Mouse (Mus musculus): ENCODE measurements at regions not wholly inside any gene's neighbourhood (a gene's known extent, or its start where the extent isn't known, plus 50 kb on each side); places are given as distances from the start of the nearest gene placed in this dataset.

DNA sequence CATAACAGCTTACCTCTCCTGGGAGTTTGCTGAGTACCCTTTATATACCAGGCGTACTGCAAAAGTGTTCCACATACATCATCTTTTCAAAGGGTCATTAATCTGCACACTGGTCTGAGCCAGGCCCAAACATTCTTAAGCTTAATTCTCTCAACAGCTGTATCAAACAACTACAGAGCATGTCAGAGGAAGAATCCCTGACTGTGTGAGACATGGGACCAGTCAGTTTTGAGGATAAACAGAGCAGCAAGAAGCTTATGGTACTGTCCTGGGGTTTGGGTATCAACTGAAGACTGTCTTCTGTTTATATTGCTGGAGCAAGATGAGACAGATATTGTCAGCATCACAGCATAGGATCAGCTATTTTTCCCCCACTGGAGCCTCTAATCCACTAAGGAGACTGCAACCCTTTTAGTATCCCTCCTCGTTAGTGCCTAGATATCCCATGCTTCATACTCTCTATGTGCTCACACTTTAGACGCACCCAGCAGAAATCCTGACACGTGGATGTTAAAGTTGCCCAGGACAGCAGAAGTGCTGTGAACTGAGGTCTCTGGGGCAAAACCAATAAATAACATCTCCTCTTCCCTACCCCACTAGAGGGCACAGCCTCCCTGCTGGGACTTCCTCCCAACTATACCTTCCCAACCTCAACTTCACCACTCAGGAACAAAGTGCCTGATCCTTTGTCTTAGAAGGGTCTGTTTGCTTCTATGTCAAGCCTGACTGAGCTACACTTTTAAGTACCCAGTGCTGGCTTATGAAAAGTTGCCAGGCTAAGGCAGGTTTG, 271.6 kb downstream of the Gm826 start:
- DNase-seq, result no peak

DNA sequence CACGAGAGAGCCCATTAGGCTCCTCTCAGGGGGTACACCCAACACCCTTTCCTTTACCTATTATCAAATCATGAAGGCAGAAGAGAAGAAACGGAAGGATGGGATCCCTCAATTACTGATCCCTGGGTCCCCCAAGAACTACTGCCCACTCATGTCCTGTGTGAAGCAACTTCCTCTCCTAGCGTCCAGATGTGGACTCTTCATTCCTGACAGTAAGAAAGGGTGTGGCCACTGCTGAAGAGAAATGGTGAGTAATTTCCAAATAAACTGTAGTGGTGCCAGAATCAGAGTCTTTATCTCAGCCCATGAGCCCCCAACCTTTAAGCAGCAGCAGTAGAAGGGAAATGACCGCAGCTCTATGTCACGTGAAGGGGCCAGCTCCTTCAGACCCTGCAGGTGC, 273.9 kb downstream of the Gm826 start:
- DNase-seq, result no peak

GRCm38 (mm10) chr2:160057211-160057610, 276.8 kb downstream of the Gm826 start:
- no peak for DNase-seq

DNA sequence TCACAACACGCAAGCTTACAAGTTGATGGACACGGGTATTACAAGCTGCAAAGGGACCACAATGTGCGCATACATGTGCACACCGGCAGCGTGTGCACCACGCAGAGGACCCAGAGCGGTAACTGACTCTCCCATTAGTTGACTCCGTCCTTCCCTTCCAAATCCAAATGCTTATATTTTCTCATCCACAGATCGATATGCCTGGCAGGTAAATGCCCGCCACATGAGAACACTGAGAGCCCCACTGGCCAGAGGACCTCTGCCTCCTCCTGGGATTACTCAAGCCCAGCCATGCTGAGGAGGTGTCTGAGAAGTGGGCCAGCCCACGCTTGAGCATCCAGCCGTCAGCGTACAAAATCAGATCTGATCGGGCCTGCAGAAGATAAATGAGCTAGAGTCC, 279.6 kb downstream of the Gm826 start:
- DNase-seq, result no peak

DNA sequence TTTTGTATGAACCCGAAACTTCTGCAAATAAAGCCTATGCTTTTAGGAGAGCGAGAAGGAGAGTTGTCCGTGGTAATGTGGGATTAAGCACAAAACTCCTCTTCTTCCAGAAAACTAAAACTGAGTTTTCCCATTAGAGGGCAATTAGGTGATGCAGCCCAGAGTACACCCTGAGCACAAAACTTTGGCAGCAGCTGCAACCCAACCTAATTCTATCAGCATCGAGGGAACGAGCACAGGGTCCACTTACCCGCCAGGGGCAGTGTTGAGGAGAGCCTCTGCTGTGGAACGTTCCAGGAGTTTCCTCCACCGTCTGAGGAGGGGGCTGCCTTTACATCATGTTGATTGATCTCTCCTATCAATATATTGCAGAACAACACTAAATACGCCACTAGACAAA, 285.7 kb downstream of the Gm826 start:
- DNase-seq, result no peak

GRCm38 (mm10) chr2:160046881-160047543, 286.9 kb downstream of the Gm826 start:
- no peak for DNase-seq

DNA sequence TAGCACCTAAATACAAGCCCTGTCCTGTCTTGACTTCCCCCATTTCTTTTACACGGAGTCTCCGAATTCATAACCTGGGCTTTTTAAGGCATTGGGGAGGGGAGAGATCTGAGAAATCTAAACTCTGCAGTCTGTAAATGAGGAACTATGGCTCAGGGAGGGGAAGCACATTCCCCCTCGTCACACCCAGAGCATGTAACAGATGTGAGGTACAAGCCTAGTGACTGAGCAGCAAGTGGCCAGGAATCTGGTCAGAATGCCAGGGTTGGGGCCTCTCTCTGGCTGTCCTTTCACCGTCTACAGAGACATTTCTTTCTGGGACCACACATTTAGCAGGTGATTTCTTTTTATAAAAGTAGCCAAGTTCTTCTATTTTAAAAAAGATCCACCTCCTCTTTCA, 289.4 kb downstream of the Gm826 start:
- DNase-seq, result no peak

DNA sequence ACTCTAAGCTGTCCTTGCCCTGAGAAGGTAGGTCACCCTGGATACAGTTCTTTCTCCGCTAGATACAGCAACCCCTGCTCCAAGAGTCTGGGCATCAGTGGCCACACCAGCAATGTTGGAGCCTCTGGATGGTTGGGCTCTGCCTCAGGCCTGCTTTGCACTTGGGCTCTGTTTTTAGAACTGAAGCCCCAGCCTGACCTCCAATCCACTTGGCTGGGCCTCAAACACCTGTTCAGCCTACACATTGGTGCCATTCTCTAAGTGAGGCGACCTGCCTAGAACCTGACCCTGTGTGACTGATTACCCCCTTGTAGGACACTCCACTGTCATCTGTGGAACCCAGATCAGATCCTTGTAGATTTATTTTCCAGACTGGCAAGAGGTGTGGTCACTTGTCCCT, 289.8 kb downstream of the Gm826 start:
- DNase-seq, result no peak

DNA sequence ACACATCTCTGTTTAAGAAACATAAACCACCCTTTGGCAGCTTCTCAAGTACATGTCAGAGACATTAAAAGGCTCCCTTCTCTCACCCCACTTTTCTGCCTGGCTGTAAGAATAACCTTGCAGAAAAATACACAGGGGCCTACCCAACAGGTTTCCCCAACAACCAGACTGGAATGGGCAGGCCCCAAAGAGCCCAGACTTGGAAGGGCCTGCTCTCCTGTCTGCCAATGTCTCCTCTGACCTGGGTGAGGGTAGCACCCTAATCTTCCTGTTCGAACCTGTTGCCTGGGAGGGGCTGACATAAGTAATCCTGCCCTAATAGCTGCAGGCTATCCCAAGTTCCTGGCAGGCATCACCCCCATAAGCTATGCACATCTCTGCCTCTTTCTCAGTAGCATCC, 304.5 kb downstream of the Gm826 start:
- no peak for DNase-seq

DNA sequence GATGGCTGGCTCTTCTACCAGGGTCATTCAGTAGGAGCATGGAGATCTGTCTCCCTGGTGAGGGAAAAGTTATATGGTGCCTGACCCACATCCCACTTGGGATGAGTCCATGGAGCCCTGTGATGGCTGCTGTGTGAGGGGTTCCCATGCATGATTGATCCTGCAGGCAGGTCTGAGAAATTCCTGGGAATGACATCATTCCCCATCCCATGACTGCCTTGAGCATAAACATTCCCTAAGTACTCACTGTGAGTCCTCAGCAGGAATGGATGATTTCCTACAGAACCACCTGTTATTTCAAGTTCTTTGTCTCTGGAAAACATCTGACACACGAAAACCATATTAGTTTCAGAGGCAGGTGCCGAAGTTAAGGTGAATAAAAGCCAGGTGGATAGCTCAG, 305.5 kb downstream of the Gm826 start:
- no peak for DNase-seq

DNA sequence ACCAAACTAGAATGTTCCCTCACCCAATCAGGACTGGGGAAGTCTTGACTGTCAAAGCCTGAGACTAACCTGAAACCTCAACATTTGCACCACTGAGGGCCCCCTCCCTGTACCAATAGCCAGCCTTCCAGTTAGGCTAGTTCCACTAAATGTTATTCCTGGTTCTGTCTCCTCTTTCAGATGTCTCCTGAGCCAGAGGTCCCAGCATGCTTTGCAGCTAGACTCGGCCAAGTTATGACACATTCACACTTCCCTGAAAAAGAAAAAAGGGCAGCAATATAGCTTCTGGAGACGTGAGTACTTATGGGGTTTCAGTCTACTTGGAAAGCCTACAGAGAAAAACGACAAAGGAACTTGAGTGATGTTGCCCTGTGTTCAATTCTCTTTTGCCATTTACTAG, 308.1 kb downstream of the Gm826 start:
- no peak for DNase-seq

- no peak for DNase-seq
Observed at GRCm38 (mm10) chr2:160021541-160021940, 312.4 kb downstream of the Gm826 start.

- DNase-seq, result no peak
Observed at GRCm38 (mm10) chr2:160020876-160021275, 313.1 kb downstream of the Gm826 start.

- DNase-seq, result no peak
Observed at GRCm38 (mm10) chr2:160017020-160017812, 316.7 kb downstream of the Gm826 start.

DNA sequence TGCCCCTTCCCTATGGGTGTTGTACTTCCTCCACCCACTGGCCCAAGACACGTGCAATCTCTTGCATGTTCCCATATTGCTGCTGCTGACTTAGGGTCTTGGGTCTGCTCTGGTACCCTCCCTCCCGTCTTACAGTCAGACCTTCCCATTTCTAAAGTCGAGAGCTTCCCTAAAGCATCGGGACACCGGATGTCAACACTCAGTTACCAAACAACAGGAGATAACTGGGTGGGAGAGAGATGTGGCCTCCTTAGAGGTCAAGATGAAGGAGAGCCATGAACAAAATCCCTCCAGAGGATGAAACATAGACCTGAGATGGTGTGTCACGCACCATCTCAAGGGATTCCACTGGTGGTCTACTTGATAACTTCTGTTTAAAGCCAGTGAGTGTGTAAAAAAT, 322.5 kb downstream of the Gm826 start:
- DNase-seq, result no peak

DNA sequence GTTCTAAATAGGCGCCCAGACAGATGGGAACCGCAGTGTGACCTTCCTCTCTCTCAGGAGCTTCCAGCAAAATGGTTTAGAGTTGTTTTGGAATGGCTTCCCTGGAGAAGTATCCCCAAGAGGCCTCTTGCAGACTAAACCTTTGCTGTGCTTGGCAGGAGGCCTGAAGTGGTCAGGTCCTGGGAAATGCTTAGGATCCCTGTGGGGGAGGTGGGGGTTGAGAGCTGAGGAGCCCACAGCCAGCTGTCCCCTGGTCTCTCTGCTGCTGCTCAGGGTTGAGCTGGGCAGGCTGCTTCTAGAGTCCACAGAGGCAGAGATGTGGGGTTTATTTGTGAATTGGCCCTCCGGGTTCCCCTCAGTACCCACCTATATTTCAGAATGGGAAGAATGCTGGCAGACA, 331.3 kb downstream of the Gm826 start:
- DNase-seq, result no peak

DNA sequence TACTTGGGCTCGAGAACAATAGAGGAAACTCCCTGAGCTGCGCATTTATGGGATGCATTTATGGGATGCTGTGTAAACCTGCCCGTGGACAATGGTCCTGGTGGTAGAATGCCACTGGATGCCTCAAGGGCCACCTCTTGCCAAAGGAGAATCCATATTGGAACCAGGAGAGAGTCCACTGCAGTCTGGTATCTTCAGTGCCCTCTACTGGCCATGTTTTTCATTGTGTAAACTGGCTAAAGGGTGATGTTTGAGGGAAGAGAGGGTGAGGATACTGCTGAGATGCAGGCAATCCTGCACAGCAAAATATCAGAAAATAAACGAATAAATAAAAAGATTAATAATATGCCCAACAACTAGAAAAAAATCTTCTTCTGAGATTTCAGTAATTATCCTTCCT, 333.5 kb downstream of the Gm826 start:
- DNase-seq, result no peak

GRCm38 (mm10) chr2:159997395-159997794, 336.6 kb downstream of the Gm826 start:
- no peak for DNase-seq

GRCm38 (mm10) chr2:159994490-159994889, 339.5 kb downstream of the Gm826 start:
- DNase-seq, result no peak

DNA sequence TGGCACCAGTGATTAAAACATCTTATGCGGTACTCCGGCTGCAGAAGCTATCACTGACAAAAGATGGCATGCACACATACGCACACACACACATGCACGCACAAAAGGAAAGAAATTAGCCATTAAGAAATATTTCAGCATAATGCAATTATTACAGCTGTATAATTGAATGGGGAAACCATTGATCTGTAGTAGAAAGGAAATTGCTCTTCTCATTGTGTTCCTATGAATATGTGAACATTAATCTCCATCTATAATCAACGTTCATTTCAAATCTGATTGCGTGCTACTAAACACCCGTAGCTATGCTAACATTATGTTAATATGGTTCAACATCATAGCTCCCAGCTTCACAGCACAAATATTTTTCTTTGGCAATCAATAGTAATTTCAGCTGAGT, 347.2 kb downstream of the Gm826 start:
- DNase-seq, result no peak

- DNase-seq, result no peak
Observed at GRCm38 (mm10) chr2:159981694-159982093, 352.3 kb downstream of the Gm826 start.

GRCm38 (mm10) chr2:159950369-159950768, 383.6 kb downstream of the Gm826 start:
- no peak for DNase-seq

- no peak for DNase-seq
Observed at GRCm38 (mm10) chr2:159949046-159949445, 384.9 kb downstream of the Gm826 start.

DNA sequence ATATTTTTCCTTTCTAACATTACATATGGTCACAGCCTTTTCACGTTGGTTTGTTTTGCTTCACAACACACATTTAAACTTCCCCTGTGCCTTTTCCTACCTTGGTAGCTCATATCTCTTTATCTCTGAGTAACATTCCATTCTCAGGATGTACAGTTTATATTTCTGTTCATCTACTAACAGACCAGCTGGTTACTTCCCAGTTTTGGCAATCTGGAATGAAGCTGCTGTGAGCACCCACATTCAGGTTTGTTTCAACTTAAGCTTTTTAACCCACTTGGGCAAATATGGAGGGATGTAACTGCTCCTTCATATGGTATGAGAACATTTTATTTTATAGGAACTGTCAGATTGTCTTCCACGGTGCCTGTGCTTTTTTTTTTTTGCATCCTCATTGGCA, 403.2 kb downstream of the Gm826 start:
- no peak for DNase-seq
